Mouse (Mus musculus) forebrain, embryonic 11.5 days (tissue): ENCODE data around the gene Cmip. TPM values are rescaled to one million over a fixed set of nuclear protein-coding genes. Genes with fewer than 3 reads are reported as not detected.

Experiments
- ATAC-seq: fragments of 200-750 bp; cut with Nextera tagmentation; replicated peaks from 2 replicates; pipeline ENCODE4 v1.8.0; 2017; ENCODE audit warnings: moderate TSS enrichment; ENCODE audit not compliant: low FRiP score
- DNase-seq: peaks from one replicate; pipeline ENCODE4 v3.0.0-alpha.2; 2017; ENCODE audit warnings: low spot score
- H3K27ac ChIP-seq: fragments of 300-500 bp; sonication (generic); 2 replicates; pipeline ENCODE4 v1.5.1; 2014; ENCODE audit warnings: low read depth, low read length
- H3K27me3 ChIP-seq: fragments of 300-500 bp; sonication (generic); 2 replicates; pipeline ENCODE4 v1.6.1; 2014; ENCODE audit warnings: mild to moderate bottlenecking, low read length, mixed read lengths; ENCODE audit not compliant: control insufficient read depth, insufficient read depth
- H3K36me3 ChIP-seq: fragments of 300-500 bp; sonication (generic); 2 replicates; pipeline ENCODE4 v1.6.1; 2014; ENCODE audit warnings: mild to moderate bottlenecking, low read length, moderate library complexity, mixed read lengths; ENCODE audit not compliant: control insufficient read depth, insufficient read depth
- H3K4me1 ChIP-seq: fragments of 300-500 bp; sonication (generic); replicated peaks from 2 replicates; pipeline ENCODE4 v1.6.1; 2014; ENCODE audit warnings: low read length, mixed read lengths; ENCODE audit not compliant: control insufficient read depth, insufficient read depth
- H3K4me2 ChIP-seq: fragments of 300-500 bp; sonication (generic); 2 replicates; pipeline ENCODE4 v1.6.1; 2014; ENCODE audit warnings: low read depth, mild to moderate bottlenecking, low read length, moderate library complexity, mixed read lengths; ENCODE audit not compliant: severe bottlenecking
- H3K4me3 ChIP-seq: fragments of 300-500 bp; sonication (generic); 2 replicates; pipeline ENCODE4 v1.5.1; 2014; ENCODE audit warnings: low read depth, low read length
- H3K9ac ChIP-seq: fragments of 300-500 bp; sonication (generic); 2 replicates; pipeline ENCODE4 v1.6.1; 2014; ENCODE audit warnings: low read length
- H3K9me3 ChIP-seq: fragments of 300-500 bp; sonication (generic); 2 replicates; pipeline ENCODE4 v1.6.1; 2016; ENCODE audit warnings: low read length, mixed read lengths; ENCODE audit not compliant: control insufficient read depth
- WGBS: fragments of 180-500 bp; shearing (Covaris S2); extraction: QIAGEN DNeasy Blood & Tissue Kit; methylation state at CpG from one replicate; pipeline ENCODE4 v1.1.7; 2014; 5-methylcytosine and 5-hydroxymethylcytosine counted together
- polyA plus RNA-seq: library from polyadenylated mRNA; unstranded; fragments of >200 nt; fragmentation: Nextera tagmentation; extraction: Ambion mirVana; gene quantifications from 2 replicates; pipeline ENCODE4 v1.2.1, GENCODE M21; 2014

The Cmip gene
- polyA plus RNA-seq, 1 experiment from 2014 or later, result 30.5 TPM

DNA sequence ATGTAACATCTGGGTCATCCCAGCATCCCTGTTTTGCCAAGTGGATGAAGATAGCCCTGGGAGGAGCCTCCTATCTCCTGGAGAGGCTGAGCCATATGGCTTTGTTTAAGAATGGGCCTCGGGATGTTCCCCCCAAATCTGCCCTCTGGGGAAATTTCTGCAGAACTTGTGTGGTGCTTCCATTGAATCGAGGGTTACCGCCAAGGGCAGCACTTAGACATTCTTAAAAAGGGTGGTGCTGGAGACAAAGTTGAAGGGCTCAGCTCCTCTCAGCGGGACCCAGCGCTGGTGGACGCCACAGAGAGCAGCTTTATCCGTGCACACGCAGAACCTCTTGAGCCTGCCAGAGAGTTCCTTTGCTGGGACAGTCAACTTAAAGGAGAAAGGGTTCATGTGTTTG is 113.1 kb downstream of the Cmip start:
- DNase-seq, result no peak
- Histone ChIP-seq H3K27me3 (no peaks in the 10 kb centered on the region), H3K27ac (no peak overlapping the region), H3K36me3 (no peaks in the 10 kb centered on the region), H3K4me1 (peaks cover 7% of the 10 kb centered on the region; the same call in 1 of the 2 replicates), H3K9me3 (no peaks in the 10 kb centered on the region), H3K4me2 (no peak overlapping the region), H3K9ac (no peak overlapping the region), H3K4me3 (no peak overlapping the region)
- no peak for ATAC-seq
- 80% methylated on average over 8 of the region's 8 CpGs for WGBS

DNA sequence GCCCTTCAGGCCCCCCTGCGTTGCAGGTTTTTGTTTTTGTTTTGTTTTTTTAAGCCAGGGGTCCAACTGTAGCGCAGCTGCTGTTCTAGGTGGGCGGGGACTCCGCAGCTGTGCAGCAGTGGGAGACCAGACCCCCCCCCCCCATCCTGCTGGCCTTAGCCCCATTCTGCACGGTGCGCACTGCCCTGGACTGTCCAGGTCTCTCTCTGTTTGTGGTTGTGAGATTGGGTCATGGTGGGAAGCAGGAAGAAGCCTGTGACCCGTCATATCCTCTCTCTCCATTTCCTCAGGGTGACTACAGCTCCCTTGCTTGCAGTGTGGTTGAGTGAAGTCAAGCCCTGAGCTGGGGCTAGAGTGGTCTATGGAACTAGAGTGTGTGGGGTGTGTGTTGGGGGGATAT is 114.3 kb downstream of the Cmip start:
- Histone ChIP-seq H3K27me3 (no peaks in the 10 kb centered on the region), H3K9me3 (no peaks in the 10 kb centered on the region), H3K4me3 (no peak overlapping the region), H3K4me2 (no peak overlapping the region), H3K9ac (no peak overlapping the region), H3K27ac (no peak overlapping the region), H3K36me3 (no peaks in the 10 kb centered on the region), H3K4me1 (peaks cover 7% of the 10 kb centered on the region; the same call in 1 of the 2 replicates)
- 0 out of 2 replicates have a peak, but pooled peaks have one; percentile 29 for ATAC-seq
- WGBS, result 86% methylated on average over 7 of the region's 7 CpGs
- DNase-seq, result no peak

DNA sequence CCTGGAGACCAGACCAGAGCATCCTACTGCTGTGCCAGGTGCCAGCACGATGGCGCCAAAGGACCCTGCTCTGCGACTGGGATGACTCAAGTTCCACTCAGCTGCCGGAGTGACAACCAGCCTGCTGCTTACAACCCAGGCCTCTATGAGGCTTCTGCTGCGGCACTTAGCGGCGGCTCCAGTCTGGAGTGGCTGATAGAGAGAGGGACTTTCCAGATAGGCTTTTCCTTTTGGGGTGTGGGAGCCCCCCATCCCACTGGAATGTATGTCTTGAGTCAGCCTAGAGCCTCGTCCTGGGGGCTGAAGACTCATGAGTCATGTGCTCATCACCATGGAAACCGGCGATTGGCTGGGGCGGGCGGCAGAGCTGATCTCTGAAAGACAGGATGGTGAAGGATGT is 115.2 kb downstream of the Cmip start:
- Histone ChIP-seq H3K27ac (no peak overlapping the region), H3K4me1 (peaks cover 7% of the 10 kb centered on the region; the same call in 1 of the 2 replicates), H3K4me2 (no peak overlapping the region), H3K9ac (no peak overlapping the region), H3K4me3 (no peak overlapping the region), H3K9me3 (no peaks in the 10 kb centered on the region), H3K27me3 (no peaks in the 10 kb centered on the region), H3K36me3 (no peaks in the 10 kb centered on the region)
- no peak for ATAC-seq
- 72% methylated on average over 12 of the region's 12 CpGs for WGBS
- no peak for DNase-seq

DNA sequence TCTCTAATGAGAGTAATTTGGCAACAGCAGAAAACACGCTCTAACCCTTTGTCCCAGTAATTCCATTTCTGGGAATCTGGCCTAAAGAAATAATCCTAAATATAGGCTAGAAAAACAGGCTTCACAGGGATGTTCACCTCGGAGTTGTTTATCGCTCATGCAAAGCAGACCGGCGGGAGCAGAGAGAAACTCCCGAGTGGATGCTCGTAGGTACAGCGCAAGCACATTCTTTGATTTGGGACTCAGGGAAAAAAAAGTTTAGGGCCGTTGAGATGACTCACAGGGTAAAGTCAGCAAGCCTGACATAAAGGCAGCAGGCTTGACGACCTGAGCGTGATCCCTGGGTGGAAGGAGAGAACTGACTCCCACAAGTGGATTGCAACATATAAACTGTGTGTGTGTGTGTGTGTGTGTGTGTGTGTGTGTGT is 116.2 kb downstream of the Cmip start:
- H3K4me2 ChIP-seq, result no peak overlapping the region
- DNase-seq (no peak), ATAC-seq (no peak)
- H3K4me1 ChIP-seq, result peaks cover 7% of the 10 kb centered on the region; the same call in 1 of the 2 replicates
- no peaks in the 10 kb centered on the region for H3K9me3 ChIP-seq
- H3K4me3 ChIP-seq, result no peak overlapping the region
- no peak overlapping the region for H3K9ac ChIP-seq
- H3K36me3 ChIP-seq, result no peaks in the 10 kb centered on the region
- no peak overlapping the region for H3K27ac ChIP-seq
- no peaks in the 10 kb centered on the region for H3K27me3 ChIP-seq
- 90% methylated on average over 11 of the region's 11 CpGs for WGBS

DNA sequence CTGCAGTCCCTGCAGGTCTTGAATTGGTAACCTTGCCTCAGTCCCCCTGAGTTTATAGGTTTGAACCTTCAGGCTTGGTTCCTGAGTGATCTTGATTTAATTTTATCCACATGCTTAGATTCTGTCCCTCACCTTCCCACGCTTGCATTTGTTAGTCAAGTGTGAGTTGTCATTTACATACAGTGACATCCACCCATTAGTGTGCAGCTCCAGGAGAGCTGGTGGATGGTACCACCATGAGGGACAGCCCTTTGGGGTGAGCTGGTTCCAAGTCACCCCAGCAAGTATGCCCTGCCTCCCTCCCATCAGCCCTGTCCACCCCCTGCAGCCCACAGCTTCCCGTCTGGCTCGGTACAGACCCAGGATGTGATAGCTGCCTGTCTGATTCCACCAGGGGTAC is 117.2 kb downstream of the Cmip start:
- no peak for ATAC-seq
- peaks cover 7% of the 10 kb centered on the region; the same call in 1 of the 2 replicates for H3K4me1 ChIP-seq
- no peak overlapping the region for H3K27ac ChIP-seq

DNA sequence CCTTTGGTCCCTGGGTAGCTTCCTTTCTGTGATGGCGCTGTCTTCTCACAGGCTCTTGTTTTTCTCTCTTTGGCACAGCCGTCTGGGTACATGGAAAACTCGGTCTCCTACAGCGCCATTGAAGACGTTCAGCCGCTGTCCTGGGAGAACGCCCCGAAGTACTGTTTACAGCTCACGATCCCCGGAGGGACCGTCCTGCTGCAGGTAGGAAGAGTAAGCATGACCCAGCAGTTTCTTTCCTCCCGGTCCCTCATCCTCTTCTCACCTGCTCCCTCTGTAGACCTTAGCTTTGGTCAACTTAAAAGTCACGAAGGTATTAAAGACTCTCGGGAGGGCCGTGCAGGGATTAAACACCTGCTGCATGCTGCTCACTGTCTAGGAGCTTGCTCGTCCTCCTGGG is 120.1 kb downstream of the Cmip start:
- no peak for DNase-seq
- no peak overlapping the region for H3K4me3 ChIP-seq
- H3K4me2 ChIP-seq, result no peak overlapping the region
- 63% methylated on average over 16 of the region's 16 CpGs for WGBS
- no peak overlapping the region for H3K9ac ChIP-seq
- no peak overlapping the region for H3K27ac ChIP-seq
- no peaks in the 10 kb centered on the region for H3K9me3 ChIP-seq
- H3K27me3 ChIP-seq, result no peaks in the 10 kb centered on the region
- no peak for ATAC-seq
- H3K4me1 ChIP-seq, result peaks cover 5% of the 10 kb centered on the region; the same call in 1 of the 2 replicates
- H3K36me3 ChIP-seq, result no peaks in the 10 kb centered on the region

More for the DNA sequence above, 117.2 kb downstream of the Cmip start:
- Histone ChIP-seq H3K4me3 (no peak overlapping the region), H3K36me3 (no peaks in the 10 kb centered on the region), H3K9ac (no peak overlapping the region), H3K27me3 (no peaks in the 10 kb centered on the region), H3K9me3 (no peaks in the 10 kb centered on the region), H3K4me2 (no peak overlapping the region)
- WGBS, result 90% methylated on average over 3 of the region's 3 CpGs
- no peak for DNase-seq

DNA sequence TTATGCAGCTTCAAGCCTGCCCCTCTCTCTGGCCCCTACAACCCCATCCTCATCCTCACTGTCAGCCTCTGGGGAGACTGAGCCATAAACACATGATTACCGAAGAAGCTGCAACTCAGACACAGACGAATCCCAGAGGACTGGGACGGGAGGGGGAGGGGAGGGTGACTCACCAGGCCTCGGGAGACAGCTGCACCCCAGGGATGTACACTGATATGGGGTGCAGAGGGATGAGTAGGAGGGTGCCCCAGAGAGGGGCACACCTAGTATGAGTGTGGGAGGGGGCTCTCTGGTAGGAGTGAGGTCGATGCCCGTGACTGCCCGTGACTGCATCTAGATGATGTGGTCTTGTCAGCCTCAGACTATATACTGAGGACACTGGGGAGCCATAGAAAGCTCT is 121.8 kb downstream of the Cmip start:
- H3K9me3 ChIP-seq, result no peaks in the 10 kb centered on the region

DNA sequence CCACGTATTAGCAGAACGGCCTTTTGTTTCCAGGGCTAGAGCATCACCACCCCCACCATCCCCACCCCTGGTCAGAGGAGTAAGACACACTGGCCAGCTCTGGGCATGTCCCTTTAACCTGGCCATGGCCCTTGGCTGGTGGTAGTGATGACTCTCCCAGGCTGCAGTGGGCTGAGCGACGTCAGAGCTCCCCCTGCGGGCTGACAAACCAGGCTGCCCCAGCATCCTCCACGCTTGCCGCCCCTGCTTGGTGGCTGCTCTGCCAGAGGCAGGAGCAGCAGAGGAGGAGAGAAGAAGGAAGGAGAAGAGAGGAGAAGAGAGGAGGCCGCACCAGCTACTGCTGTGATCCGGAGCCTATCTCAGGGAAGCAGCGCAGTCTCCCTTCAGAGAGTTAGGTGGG is 122.3 kb downstream of the Cmip start:
- H3K9ac ChIP-seq, result no peak overlapping the region
- DNase-seq (no peak), ATAC-seq (0 out of 2 replicates have a peak, but pooled peaks have one; percentile 47)
- no peak overlapping the region for H3K4me3 ChIP-seq
- H3K36me3 ChIP-seq, result no peaks in the 10 kb centered on the region
- no peaks in the 10 kb centered on the region for H3K27me3 ChIP-seq
- H3K27ac ChIP-seq, result no peak overlapping the region
- no peak overlapping the region for H3K4me2 ChIP-seq
- no peaks in the 10 kb centered on the region for H3K9me3 ChIP-seq
- no peaks in the 10 kb centered on the region for H3K4me1 ChIP-seq
- 60% methylated on average over 10 of the region's 10 CpGs for WGBS

More for the DNA sequence above, 121.8 kb downstream of the Cmip start:
- Histone ChIP-seq H3K27me3 (no peaks in the 10 kb centered on the region), H3K4me2 (no peak overlapping the region), H3K4me1 (no peaks in the 10 kb centered on the region), H3K4me3 (no peak overlapping the region), H3K9ac (no peak overlapping the region), H3K27ac (no peak overlapping the region), H3K36me3 (no peaks in the 10 kb centered on the region)
- ATAC-seq (no peak), DNase-seq (no peak)
- WGBS, result 85% methylated on average over 7 of the region's 7 CpGs

DNA sequence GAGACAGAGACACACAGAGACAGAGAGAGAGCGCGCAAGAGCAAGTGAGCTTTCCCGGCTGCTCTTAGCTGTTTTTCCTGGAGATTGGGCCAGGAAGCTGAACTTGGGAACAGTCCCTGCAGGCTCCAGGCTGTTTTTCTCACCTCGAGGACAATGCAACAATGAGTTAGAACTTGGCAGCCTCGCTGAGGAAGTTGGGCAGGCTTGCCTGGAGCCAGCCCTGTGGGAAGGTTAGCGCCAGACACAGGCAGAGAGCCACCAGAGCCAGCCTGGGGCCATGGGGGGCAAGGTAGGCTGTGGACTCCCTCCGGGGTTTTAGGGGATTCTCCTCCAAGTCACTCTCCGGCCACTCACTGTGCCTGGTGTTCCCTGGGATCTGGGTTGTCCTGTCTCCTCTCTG is 123.9 kb downstream of the Cmip start:
- no peak overlapping the region for H3K9ac ChIP-seq
- ATAC-seq (no peak), DNase-seq (no peak)
- H3K4me3 ChIP-seq, result no peak overlapping the region
- no peaks in the 10 kb centered on the region for H3K9me3 ChIP-seq
- H3K4me2 ChIP-seq, result no peak overlapping the region
- no peaks in the 10 kb centered on the region for H3K27me3 ChIP-seq
- WGBS, result 85% methylated on average over 8 of the region's 8 CpGs
- no peaks in the 10 kb centered on the region for H3K4me1 ChIP-seq
- no peaks in the 10 kb centered on the region for H3K36me3 ChIP-seq
- no peak overlapping the region for H3K27ac ChIP-seq
